Mouse (Mus musculus): ENCODE measurements around the gene Gm13889. TPM values are rescaled to one million over a fixed set of nuclear protein-coding genes. Genes with fewer than 3 reads are reported as not detected.
A peak's percentile ranks its signal among the peaks of the same experiment; 100 is the strongest.

The Gm13889 gene
- polyA plus RNA-seq (2016; fragmentation: Nextera tagmentation; extraction: Ambion mirVana) = 11.6 and 12.6 TPM in 2 replicates

- H3K9ac ChIP-seq = peak within 1 kb of the TSS; percentile 83
- H3K4me1 ChIP-seq = peaks cover 31% of the 10 kb centered on the region
- peak; percentile 70 for ATAC-seq (ENCODE audit: low FRiP score, low read depth)
- H3K27ac ChIP-seq = no peak within 1 kb of the TSS
- peak within 1 kb of the TSS; percentile 98 for H3K4me2 ChIP-seq (replicated peaks)
- no peaks in the 10 kb centered on the region for H3K9me3 ChIP-seq
- H3K4me3 ChIP-seq = peak within 1 kb of the TSS; percentile 68
- WGBS = 4% methylated on average over 41 of the region's 62 CpGs
- peaks cover 58% of the 10 kb centered on the region for H3K27me3 ChIP-seq (replicated peaks)
- no peaks in the 10 kb centered on the region for H3K36me3 ChIP-seq
These were observed at the start of gene Gm13889 for GRCm38 (mm10) chr2:93956908-93957784. TSS of gene Gm13889 (minus strand) at chr2:93957201.

- no peaks in the 10 kb centered on the region for H3K27me3 ChIP-seq (replicated peaks)
- 8% methylated on average over 2 of the region's 2 CpGs for WGBS
- H3K4me1 ChIP-seq = no peaks in the 10 kb centered on the region
- no peaks in the 10 kb centered on the region for H3K9me3 ChIP-seq
- H3K36me3 ChIP-seq = peaks cover 67% of the 10 kb centered on the region
- no peak overlapping the region for H3K4me3 ChIP-seq
- no peak overlapping the region for H3K27ac ChIP-seq
- H3K4me2 ChIP-seq (replicated peaks) = no peak overlapping the region
- ATAC-seq (ENCODE audit: low FRiP score, low read depth) = 0 out of 2 replicates have a peak, but pooled peaks have one; percentile 61
- no peak overlapping the region for H3K9ac ChIP-seq
These were observed 45.3 kb upstream of the Gm13889 start for GRCm38 (mm10) chr2:94002331-94002730.

- no peak overlapping the region for H3K27ac ChIP-seq
- H3K9ac ChIP-seq = no peak overlapping the region
- whole genome bisulfite sequencing = 84% methylated on average over 4 of the region's 4 CpGs
- no peaks in the 10 kb centered on the region for H3K9me3 ChIP-seq
- H3K4me1 ChIP-seq = no peaks in the 10 kb centered on the region
- H3K4me3 ChIP-seq = no peak overlapping the region
- no peaks in the 10 kb centered on the region for H3K27me3 ChIP-seq (replicated peaks)
- no peak overlapping the region for H3K4me2 ChIP-seq (replicated peaks)
- ATAC-seq (ENCODE audit: low FRiP score, low read depth) = no peak
- H3K36me3 ChIP-seq = peaks cover 69% of the 10 kb centered on the region
These were observed 44.9 kb upstream of the Gm13889 start for GRCm38 (mm10) chr2:94001918-94002317.

- H3K9me3 ChIP-seq = no peaks in the 10 kb centered on the region
- H3K27ac ChIP-seq = no peak overlapping the region
- H3K4me3 ChIP-seq = no peak overlapping the region
- ATAC-seq (ENCODE audit: low FRiP score, low read depth) = no peak
- peaks cover 69% of the 10 kb centered on the region for H3K36me3 ChIP-seq
- H3K9ac ChIP-seq = no peak overlapping the region
- WGBS = 86% methylated on average over 6 of the region's 6 CpGs
- H3K27me3 ChIP-seq (replicated peaks) = no peaks in the 10 kb centered on the region
- no peaks in the 10 kb centered on the region for H3K4me1 ChIP-seq
- H3K4me2 ChIP-seq (replicated peaks) = no peak overlapping the region
These were observed 44.4 kb upstream of the Gm13889 start for GRCm38 (mm10) chr2:94001411-94001810.

- H3K4me2 ChIP-seq (replicated peaks) = no peak within 1 kb of the TSS
- H3K4me3 ChIP-seq = no peak within 1 kb of the TSS
- H3K4me1 ChIP-seq = peaks cover 9% of the 10 kb centered on the region; the same call in 1 of the 2 replicates
- no peaks in the 10 kb centered on the region for H3K27me3 ChIP-seq (replicated peaks)
- WGBS = 92% methylated on average over 6 of the region's 6 CpGs
- H3K9ac ChIP-seq = no peak within 1 kb of the TSS
- ATAC-seq (ENCODE audit: low FRiP score, low read depth) = no peak
- no peaks in the 10 kb centered on the region for H3K9me3 ChIP-seq
- peaks cover 67% of the 10 kb centered on the region for H3K36me3 ChIP-seq
- no peak within 1 kb of the TSS for H3K27ac ChIP-seq
These were observed 39.3 kb upstream of the Gm13889 start, which contains the start of gene Gm27027 for GRCm38 (mm10) chr2:93996254-93996653. TSS of gene Gm27027 (minus strand) at chr2:93996354.

- peaks cover 78% of the 10 kb centered on the region for H3K36me3 ChIP-seq
- H3K9me3 ChIP-seq = no peaks in the 10 kb centered on the region
- no peak for ATAC-seq (ENCODE audit: low FRiP score, low read depth)
- H3K4me2 ChIP-seq (replicated peaks) = no peak overlapping the region
- WGBS = 43% methylated on average over 3 of the region's 3 CpGs
- peaks cover 9% of the 10 kb centered on the region; the same call in 1 of the 2 replicates for H3K4me1 ChIP-seq
- no peak overlapping the region for H3K27ac ChIP-seq
- H3K9ac ChIP-seq = no peak overlapping the region
- H3K27me3 ChIP-seq (replicated peaks) = no peaks in the 10 kb centered on the region
- no peak overlapping the region for H3K4me3 ChIP-seq
These were observed 35.8 kb upstream of the Gm13889 start for GRCm38 (mm10) chr2:93992810-93993209.

GRCm38 (mm10) chr2:93992259-93992658 is 35.3 kb upstream of the Gm13889 start:
- H3K9me3 ChIP-seq = no peaks in the 10 kb centered on the region
- WGBS = 29% methylated on average over 5 of the region's 5 CpGs
- H3K27ac ChIP-seq = no peak overlapping the region
- H3K36me3 ChIP-seq = peaks cover 75% of the 10 kb centered on the region
- H3K4me2 ChIP-seq (replicated peaks) = no peak overlapping the region
- no peak overlapping the region for H3K9ac ChIP-seq
- H3K4me3 ChIP-seq = no peak overlapping the region
- no peaks in the 10 kb centered on the region for H3K27me3 ChIP-seq (replicated peaks)
- no peak for ATAC-seq (ENCODE audit: low FRiP score, low read depth)
- peaks cover 9% of the 10 kb centered on the region; the same call in 1 of the 2 replicates for H3K4me1 ChIP-seq

GRCm38 (mm10) chr2:93991336-93991735 is 34.3 kb upstream of the Gm13889 start:
- Histone ChIP-seq H3K36me3 (peaks cover 66% of the 10 kb centered on the region), H3K27ac (no peak overlapping the region)

GRCm38 (mm10) chr2:93988440-93988839 is 31.4 kb upstream of the Gm13889 start:
- H3K27ac ChIP-seq = no peak overlapping the region
- no peak for ATAC-seq (ENCODE audit: low FRiP score, low read depth)
- peaks cover 13% of the 10 kb centered on the region; the same call in 1 of the 2 replicates for H3K4me1 ChIP-seq
- peaks cover 55% of the 10 kb centered on the region for H3K36me3 ChIP-seq
- H3K27me3 ChIP-seq (replicated peaks) = no peaks in the 10 kb centered on the region
- 91% methylated on average over 2 of the region's 2 CpGs for WGBS
- H3K4me2 ChIP-seq (replicated peaks) = no peak overlapping the region
- no peaks in the 10 kb centered on the region for H3K9me3 ChIP-seq
- H3K9ac ChIP-seq = no peak overlapping the region
- no peak overlapping the region for H3K4me3 ChIP-seq

More at GRCm38 (mm10) chr2:93991336-93991735, 34.3 kb upstream of the Gm13889 start:
- Histone ChIP-seq H3K9ac (no peak overlapping the region), H3K4me2 (replicated peaks) (no peak overlapping the region), H3K9me3 (no peaks in the 10 kb centered on the region), H3K4me1 (peaks cover 9% of the 10 kb centered on the region; the same call in 1 of the 2 replicates), H3K27me3 (replicated peaks) (no peaks in the 10 kb centered on the region), H3K4me3 (no peak overlapping the region)
- WGBS = 84% methylated on average over 3 of the region's 3 CpGs
- no peak for ATAC-seq (ENCODE audit: low FRiP score, low read depth)

GRCm38 (mm10) chr2:93982457-93983235 is 25.6 kb upstream of the Gm13889 start:
- H3K4me2 ChIP-seq (replicated peaks) = no peak overlapping the region
- H3K36me3 ChIP-seq = peaks cover 54% of the 10 kb centered on the region
- H3K9ac ChIP-seq = no peak overlapping the region
- no peak overlapping the region for H3K4me3 ChIP-seq
- 83% methylated on average over 4 of the region's 4 CpGs for WGBS
- H3K27ac ChIP-seq = no peak overlapping the region
- H3K27me3 ChIP-seq (replicated peaks) = no peaks in the 10 kb centered on the region
- no peaks in the 10 kb centered on the region for H3K9me3 ChIP-seq
- ATAC-seq (ENCODE audit: low FRiP score, low read depth) = no peak
- peaks cover 4% of the 10 kb centered on the region; the same call in 1 of the 2 replicates for H3K4me1 ChIP-seq

GRCm38 (mm10) chr2:93979249-93980120 is 22.5 kb upstream of the Gm13889 start:
- no peaks in the 10 kb centered on the region for H3K9me3 ChIP-seq
- no peak for ATAC-seq (ENCODE audit: low FRiP score, low read depth)
- H3K4me3 ChIP-seq = no peak overlapping the region
- H3K4me1 ChIP-seq = peaks cover 23% of the 10 kb centered on the region
- WGBS = 90% methylated on average over 7 of the region's 7 CpGs
- no peak overlapping the region for H3K27ac ChIP-seq
- H3K9ac ChIP-seq = no peak overlapping the region
- peaks cover 43% of the 10 kb centered on the region for H3K36me3 ChIP-seq
- no peaks in the 10 kb centered on the region for H3K27me3 ChIP-seq (replicated peaks)
- no peak overlapping the region for H3K4me2 ChIP-seq (replicated peaks)

Measured in neural tube, embryonic 12.5 days (tissue).